Mouse (Mus musculus): ENCODE data around the gene Bysl.

Gene Bysl

DNA sequence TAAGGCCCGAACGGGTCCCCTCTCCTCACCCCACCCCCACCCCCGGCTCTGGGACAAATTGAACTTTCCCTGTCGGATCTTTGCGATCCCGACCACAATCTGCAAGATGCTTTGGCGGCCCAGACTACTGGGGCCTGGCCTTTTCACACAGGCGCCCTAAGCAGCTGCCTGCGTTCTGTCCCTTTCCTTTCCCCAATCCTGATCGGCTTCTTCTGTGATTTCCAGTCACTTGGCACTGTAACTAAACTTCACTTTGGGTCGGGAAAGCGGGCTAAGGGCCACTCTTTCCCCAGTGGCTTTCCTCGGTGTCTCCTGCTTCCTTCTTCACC, 17.5 kb downstream of the Bysl start:
- no peak for DNase-seq

- DNase-seq, result peak; percentile 89
Observed at GRCm38 (mm10) chr17:47593215-47593853, 18.0 kb downstream of the Bysl start.

- DNase-seq, result no peak
Observed at GRCm38 (mm10) chr17:47591073-47591472, 20.2 kb downstream of the Bysl start.

DNA sequence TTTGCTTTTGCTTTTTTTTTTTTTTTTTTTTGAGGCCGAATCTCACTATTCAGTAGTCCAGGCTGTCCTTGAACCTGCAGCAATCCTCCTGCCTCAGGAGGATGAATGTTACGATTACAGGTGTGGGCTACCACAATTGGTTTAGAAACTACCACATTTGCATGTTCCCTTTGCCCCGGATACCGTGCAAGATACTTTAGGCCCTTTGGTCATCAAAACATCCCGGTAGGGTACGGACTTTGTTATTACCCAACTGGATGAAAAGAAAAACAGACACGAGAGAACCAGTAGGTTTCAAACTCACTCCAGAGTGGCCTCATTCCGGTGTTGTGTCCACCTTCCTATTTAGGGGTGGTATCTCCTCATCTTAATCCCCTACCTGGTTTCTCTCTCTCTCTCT, 22.8 kb downstream of the Bysl start:
- DNase-seq, result no peak

GRCm38 (mm10) chr17:47580962-47581361, 30.3 kb downstream of the Bysl start:
- no peak for DNase-seq

DNA sequence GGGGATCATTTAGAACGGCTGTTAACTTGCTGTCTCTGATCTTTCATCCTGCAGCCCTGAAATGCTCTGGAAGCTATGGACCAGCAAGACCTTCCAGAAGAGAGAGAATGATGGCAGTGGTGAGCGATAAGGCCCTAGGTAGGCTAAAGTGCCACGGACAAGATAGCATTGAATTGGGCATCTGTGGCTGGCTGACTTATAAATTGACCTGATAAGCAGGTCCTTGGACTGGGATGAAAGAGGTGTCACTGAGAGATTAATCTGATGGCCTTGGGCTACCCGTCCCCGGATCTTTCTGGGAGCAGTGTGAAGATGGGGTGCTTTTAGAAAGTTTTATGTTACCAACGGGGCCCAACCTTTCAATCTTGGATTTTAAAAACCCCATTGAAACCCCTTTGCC, 32.6 kb downstream of the Bysl start:
- DNase-seq, result no peak

DNA sequence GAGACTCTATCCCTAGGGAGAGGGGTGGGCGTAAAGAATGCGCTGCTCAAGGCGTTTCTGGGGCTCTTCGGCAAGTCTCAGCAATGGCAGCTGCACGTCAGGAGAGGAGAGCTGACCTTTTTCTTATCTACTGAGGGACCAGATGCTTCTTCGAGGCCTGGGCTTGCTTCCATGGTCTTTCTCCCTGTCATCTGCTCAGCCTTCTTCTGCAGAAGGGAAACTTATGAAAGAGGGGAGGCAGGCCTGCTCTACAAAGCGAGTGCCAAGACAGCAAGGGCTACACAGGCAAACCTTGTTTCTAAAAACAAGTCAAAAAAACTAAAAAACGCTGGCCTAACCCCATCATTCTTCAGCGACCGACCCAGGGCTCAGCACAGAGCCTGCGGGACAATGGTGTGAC, 36.5 kb downstream of the Bysl start:
- no peak for DNase-seq

DNA sequence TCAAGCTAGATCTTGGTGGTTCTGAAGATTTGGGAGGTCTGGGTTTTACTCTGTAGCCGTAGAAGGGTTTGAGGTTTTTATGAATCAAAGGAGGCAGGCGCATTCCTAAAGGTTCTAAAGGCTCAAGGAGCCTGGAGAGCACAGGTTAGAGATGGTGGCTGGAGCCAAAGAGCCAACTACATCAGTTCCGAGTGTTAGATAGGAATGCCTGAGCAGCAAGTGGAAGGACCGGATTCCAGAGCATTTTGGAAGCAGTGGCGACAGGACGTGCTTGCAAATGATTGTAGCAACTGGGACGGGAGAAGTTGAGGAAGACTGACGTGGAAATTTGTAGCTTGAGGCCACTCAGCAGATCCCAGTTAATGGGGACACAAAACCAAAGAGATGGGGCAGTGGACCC, 37.3 kb downstream of the Bysl start:
- no peak for DNase-seq

DNA sequence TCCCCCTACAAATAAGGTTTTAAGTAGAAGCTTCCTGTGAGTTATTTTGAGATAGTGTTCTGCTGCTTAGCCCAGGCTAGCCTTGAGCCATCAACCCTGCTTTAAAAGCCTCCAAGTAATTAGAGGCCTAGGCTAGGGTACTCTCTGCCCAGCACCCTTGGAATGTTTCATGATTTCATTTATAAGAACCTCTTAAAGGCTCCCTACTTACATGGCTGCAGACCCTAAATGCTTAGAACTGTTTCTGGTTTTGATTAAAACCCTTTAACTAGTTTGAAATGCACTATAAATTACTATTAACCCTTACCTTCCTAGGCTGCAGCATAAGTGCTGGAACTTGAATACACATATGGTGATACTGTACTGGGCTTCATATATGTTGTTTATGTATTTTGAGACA, 38.9 kb downstream of the Bysl start:
- no peak for DNase-seq

DNA sequence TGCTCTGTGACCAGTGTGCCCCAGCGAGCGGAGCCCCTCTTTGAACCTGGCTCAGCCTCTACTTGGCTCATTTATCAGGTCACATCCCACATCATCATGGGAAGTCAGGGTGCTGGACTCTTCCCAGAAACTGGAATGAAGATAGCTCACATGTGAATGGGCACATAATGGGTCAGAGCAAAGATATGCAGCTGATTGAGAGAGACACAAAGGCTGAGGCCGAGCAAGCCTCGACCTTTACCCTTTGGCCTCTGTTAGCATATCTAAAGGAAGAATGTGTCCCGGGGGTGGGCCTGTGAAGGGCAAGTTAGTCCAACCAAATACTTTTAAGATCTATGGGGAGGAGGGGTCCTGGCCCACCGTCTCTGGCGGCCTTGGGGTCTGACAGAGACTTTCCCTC, 39.7 kb downstream of the Bysl start:
- DNase-seq, result no peak

DNA sequence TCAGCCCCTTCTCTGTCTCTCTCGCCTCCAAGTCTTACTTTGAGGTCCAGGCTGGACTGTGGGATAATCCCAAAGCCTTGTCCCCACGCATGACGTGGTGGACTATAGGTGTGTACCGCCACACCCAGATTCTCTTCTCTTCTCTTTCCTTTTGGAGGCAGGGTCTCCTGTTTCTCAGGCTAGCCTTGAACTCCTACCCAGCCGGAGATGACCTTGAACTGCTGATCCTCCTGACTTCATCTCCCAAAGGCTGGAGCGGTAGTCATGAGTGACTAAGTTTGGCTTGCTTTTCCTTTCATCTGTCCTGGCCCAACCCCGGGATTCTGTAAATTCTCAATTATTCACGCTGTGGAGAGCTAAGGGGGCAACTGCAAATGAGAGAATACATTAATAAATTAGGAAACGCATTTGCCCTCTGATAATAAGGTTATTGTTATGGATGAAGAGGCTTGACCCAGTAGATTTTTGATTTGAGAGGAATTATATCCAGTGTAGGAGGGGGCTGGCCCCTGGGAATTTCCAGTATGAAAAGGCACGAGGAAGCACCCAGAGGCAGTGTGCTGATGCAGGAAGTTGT, 42.3 kb downstream of the Bysl start:
- no peak for DNase-seq

DNA sequence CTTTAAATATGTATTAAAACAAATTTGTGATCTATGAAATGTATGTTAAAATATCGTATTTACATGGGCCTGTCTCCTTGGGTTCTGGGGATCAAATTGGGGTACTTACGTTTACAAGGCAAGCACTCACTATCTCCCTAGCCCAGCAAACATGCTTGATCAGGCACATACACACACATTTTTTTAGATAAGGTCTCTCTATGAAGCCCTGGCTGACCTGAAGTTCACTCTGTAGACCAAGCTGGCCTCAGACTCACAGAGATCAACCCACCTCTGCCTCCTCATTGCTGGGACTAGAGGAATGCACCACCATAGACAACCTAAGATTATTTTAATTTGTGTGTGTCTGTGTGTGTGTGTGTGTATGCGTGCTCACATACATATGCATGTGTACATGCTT, 42.9 kb downstream of the Bysl start:
- DNase-seq, result no peak

- DNase-seq, result no peak
Observed at GRCm38 (mm10) chr17:47567271-47567670, 44.0 kb downstream of the Bysl start.

- DNase-seq, result no peak
Observed at GRCm38 (mm10) chr17:47566133-47566532, 45.2 kb downstream of the Bysl start.

GRCm38 (mm10) chr17:47564612-47565011, 46.7 kb downstream of the Bysl start:
- DNase-seq, result no peak

GRCm38 (mm10) chr17:47562875-47563274, 48.4 kb downstream of the Bysl start:
- no peak for DNase-seq

- DNase-seq, result no peak
Observed at GRCm38 (mm10) chr17:47559726-47560125, 51.6 kb downstream of the Bysl start.

GRCm38 (mm10) chr17:47557179-47557578, 54.1 kb downstream of the Bysl start:
- no peak for DNase-seq

DNA sequence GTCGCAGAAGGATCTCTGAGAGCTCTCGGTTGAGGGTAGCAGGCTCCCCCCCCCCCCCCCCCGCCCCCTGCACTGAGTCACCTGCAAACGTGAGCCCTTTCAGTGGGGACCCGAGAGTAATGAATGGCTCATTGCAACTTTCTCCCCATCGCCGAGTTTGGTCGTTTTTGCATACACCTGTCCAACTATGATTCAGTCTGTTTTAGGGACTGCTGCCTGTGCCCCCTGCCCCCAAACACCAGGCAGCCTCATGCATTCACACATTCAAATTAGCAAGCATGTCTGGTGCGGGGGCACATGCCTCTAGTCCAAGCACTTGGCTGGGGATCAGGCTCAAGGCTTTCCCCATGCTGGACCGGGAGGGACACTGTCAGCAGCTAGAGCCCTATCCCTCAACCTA, 56.7 kb downstream of the Bysl start:
- DNase-seq, result no peak

GRCm38 (mm10) chr17:47552994-47553393, 58.3 kb downstream of the Bysl start:
- DNase-seq, result no peak

DNA sequence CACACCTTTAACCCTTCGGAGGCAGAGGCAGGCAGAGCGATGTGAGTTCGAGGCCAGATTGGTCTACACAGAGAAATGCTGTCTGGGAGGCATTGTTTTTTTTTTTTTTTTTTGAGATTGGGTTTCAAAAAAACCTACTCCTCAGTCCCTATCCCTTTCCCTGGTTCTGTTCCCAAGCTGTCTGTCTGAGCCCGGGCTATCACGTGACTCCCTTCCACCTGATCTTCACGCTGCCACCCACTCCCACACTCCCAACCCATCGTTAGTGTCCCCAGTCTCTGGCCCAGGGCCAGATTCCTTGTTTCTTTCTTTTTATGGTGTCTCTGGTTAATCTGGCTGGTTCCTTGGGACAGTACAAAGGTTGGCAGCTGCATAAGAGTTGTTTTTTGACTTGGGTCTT, 60.2 kb downstream of the Bysl start:
- DNase-seq, result no peak
